Mouse (Mus musculus): ENCODE measurements around the gene Scyl1.
"Not testable (repeated sequence)": the region's sequence is repeated elsewhere in the genome, so short reads cannot be mapped to it uniquely, and the experiment has no call there.

DNA sequence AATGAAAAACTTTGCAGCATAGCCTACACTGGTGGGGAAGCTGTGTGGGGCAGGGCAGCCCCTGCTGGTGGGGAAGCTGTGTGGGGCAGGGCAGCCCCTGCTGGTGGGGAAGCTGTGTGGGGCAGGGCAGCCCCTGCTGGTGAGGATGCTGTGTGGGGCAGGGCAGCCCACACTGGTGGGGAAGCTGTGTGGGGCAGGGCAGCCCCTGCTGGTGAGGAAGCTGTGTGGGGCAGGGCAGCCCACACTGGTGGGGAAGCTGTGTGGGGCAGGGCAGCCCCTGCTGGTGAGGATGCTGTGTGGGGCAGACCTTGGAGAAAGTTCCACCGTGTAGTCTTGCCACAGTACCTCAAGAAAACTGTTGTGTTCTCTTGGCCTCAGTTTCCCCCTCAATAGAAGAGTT lies 42.8 kb upstream of the Scyl1 start:
- TF ChIP-seq CTCF (IDR thresholded peaks at IDR 0.05; ENCODE audit: low read depth), result peak; percentile 67
- TF ChIP-seq EP300 (optimal IDR thresholded peaks at IDR 0.05), result not testable (repeated sequence)

All from stomach, postnatal 0 days (tissue).